8 mouse cellular contexts compared by ENCODE assay signal in genomic region chr11:120672687-120673593, GRCm38 (mm10). TPM values are rescaled to one million over a fixed set of nuclear protein-coding genes. Genes with fewer than 3 reads are reported as not detected.
DNase-seq lines count a peak whose midpoint lies in the region; ATAC-seq and TF ChIP-seq lines count a peak whose summit lies in the region.

Aspscr1 (plus strand) TSS chr11:120672973.

- H3K4me3 ChIP-seq in embryonic facial prominence, embryonic 14.5 days (ENCODE audit: low read depth, low read length): peak within 1 kb of the TSS; percentile 78
- H3K4me3 ChIP-seq in limb, embryonic 14.5 days (replicated peaks; ENCODE audit: low read length): peak within 1 kb of the TSS; percentile 73
- peak within 1 kb of the TSS; percentile 71 for H3K4me3 ChIP-seq in midbrain, postnatal 0 days (ENCODE audit: low read depth, low read length)

- peak within 1 kb of the TSS; percentile 88 for H3K27ac ChIP-seq in embryonic facial prominence, embryonic 14.5 days (replicated peaks; ENCODE audit: low read depth, low read length)
- peak within 1 kb of the TSS; percentile 79 for H3K27ac ChIP-seq in limb, embryonic 14.5 days (replicated peaks; ENCODE audit: low read depth, low read length)
- H3K27ac ChIP-seq in midbrain, postnatal 0 days (ENCODE audit: low read depth, low read length): peak within 1 kb of the TSS; percentile 82

- ATAC-seq in embryonic facial prominence, embryonic 14.5 days (ENCODE audit: low read depth): peak; percentile 98
- ATAC-seq in limb, embryonic 14.5 days (ENCODE audit: low FRiP score, low read depth): peak; percentile 99
- ATAC-seq in midbrain, postnatal 0 days (ENCODE audit: low FRiP score): peak; percentile 94

- H3K4me2 ChIP-seq in embryonic facial prominence, embryonic 14.5 days (ENCODE audit: low read depth, low read length): peak within 1 kb of the TSS; percentile 71
- H3K4me2 ChIP-seq in limb, embryonic 14.5 days (replicated peaks; ENCODE audit: low read depth, low read length, severe bottlenecking): peak within 1 kb of the TSS; percentile 91
- H3K4me2 ChIP-seq in midbrain, postnatal 0 days (ENCODE audit: low read depth, low read length, poor library complexity, severe bottlenecking): peak within 1 kb of the TSS; percentile 67

- no peak for TF ChIP-seq CTCF in midbrain, postnatal 0 days (IDR thresholded peaks at IDR 0.05)

- no peaks in the 10 kb centered on the region for H3K9me3 ChIP-seq in embryonic facial prominence, embryonic 14.5 days (ENCODE audit: control insufficient read depth, low read length)
- no peaks in the 10 kb centered on the region for H3K9me3 ChIP-seq in limb, embryonic 14.5 days (ENCODE audit: control insufficient read depth, low read length)
- no peaks in the 10 kb centered on the region for H3K9me3 ChIP-seq in midbrain, postnatal 0 days (ENCODE audit: low read length)

- H3K9ac ChIP-seq in embryonic facial prominence, embryonic 14.5 days (ENCODE audit: low read depth, low read length): peak within 1 kb of the TSS; percentile 84
- peak within 1 kb of the TSS; percentile 77 for H3K9ac ChIP-seq in limb, embryonic 14.5 days (ENCODE audit: low read depth, low read length, severe bottlenecking)
- H3K9ac ChIP-seq in midbrain, postnatal 0 days (replicated peaks; ENCODE audit: low read length, poor library complexity, severe bottlenecking): peak within 1 kb of the TSS; percentile 77

- H3K36me3 ChIP-seq in embryonic facial prominence, embryonic 14.5 days (ENCODE audit: control insufficient read depth, insufficient read depth, low read length): peaks cover 13% of the 10 kb centered on the region; the same call in 1 of the 2 replicates
- peaks cover 6% of the 10 kb centered on the region for H3K36me3 ChIP-seq in limb, embryonic 14.5 days (ENCODE audit: control insufficient read depth, insufficient read depth, low read length)
- H3K36me3 ChIP-seq in midbrain, postnatal 0 days (ENCODE audit: insufficient read depth, low read length): peaks cover 9% of the 10 kb centered on the region

- TF ChIP-seq POLR2A in limb, embryonic 14.5 days (IDR thresholded peaks at IDR 0.05; ENCODE audit: borderline replicate concordance, extremely low read depth, insufficient read depth, insufficient read length): peak; percentile 65; the same call in 1 of the 2 replicates

- DNase-seq in 3T3-L1 (ENCODE audit: low read depth, low spot score): peak; percentile 94
- peak; percentile 92 to 94 for DNase-seq in adrenal gland, postnatal 4 days (ENCODE audit: low spot score in 2 of 2)
- peak; percentile 98 for DNase-seq in embryonic facial prominence, embryonic 14.5 days (ENCODE audit: low spot score)
- DNase-seq in heart, adult 8-10 months (ENCODE audit: low spot score): peak; percentile 91
- peak; percentile 97 for DNase-seq in kidney, adult 9 months
- DNase-seq in limb, embryonic 14.5 days (ENCODE audit: low spot score): peak; percentile 97
- DNase-seq in midbrain, postnatal 0 days (ENCODE audit: low spot score): peak; percentile 96
- peak; percentile 93 to 94 for DNase-seq in spleen, postnatal 14 days (ENCODE audit: low spot score in 2 of 2)

- peaks cover 11% of the 10 kb centered on the region; the same call in 1 of the 2 replicates for H3K4me1 ChIP-seq in embryonic facial prominence, embryonic 14.5 days (ENCODE audit: control insufficient read depth, insufficient read depth, low read length)
- H3K4me1 ChIP-seq in limb, embryonic 14.5 days (ENCODE audit: control insufficient read depth, insufficient read depth, low read length): peaks cover 9% of the 10 kb centered on the region
- H3K4me1 ChIP-seq in midbrain, postnatal 0 days (ENCODE audit: insufficient read depth, low read length): peaks cover 8% of the 10 kb centered on the region

- H3K27me3 ChIP-seq in embryonic facial prominence, embryonic 14.5 days (replicated peaks; ENCODE audit: control insufficient read depth, insufficient read depth, low read length): no peaks in the 10 kb centered on the region
- no peaks in the 10 kb centered on the region for H3K27me3 ChIP-seq in limb, embryonic 14.5 days (ENCODE audit: control insufficient read depth, insufficient read depth, low read length)
- H3K27me3 ChIP-seq in midbrain, postnatal 0 days (ENCODE audit: insufficient read depth, low read length): no peaks in the 10 kb centered on the region

- 1% methylated on average over 51 of the region's 83 CpGs for WGBS in embryonic facial prominence, embryonic 14.5 days
- 2% methylated on average over 51 of the region's 83 CpGs for WGBS in limb, embryonic 14.5 days
- 1% methylated on average over 74 of the region's 83 CpGs for WGBS in midbrain, postnatal 0 days

RNA-seq across cellular contexts. Expression of gene Aspscr1, which starts in this region (rescaled TPM):
- 100 to 1,000 TPM; 108 to 110 TPM for total RNA-seq in adrenal gland, postnatal 4 days (2021)
- polyA plus RNA-seq in embryonic facial prominence, embryonic 14.5 days (2014; fragmentation: Nextera tagmentation; extraction: Ambion mirVana): 93.1 and 100.0 TPM in 2 replicates
- 10 to 100 TPM; 37.3 to 44.3 (median 41.5) TPM for total RNA-seq in heart, adult 8-10 months (2022)
- polyA plus RNA-seq in limb, embryonic 14.5 days (2012; rRNA removed): 73.9 and 88.6 TPM in 2 replicates
- polyA plus RNA-seq in limb, embryonic 14.5 days (2014; fragmentation: Nextera tagmentation; extraction: Ambion mirVana): 96.1 and 101 TPM in 2 replicates
- 106 and 113 TPM in 2 replicates for total RNA-seq in midbrain, postnatal 0 days (2014; rRNA removed)
- 143 and 153 TPM in 2 replicates for polyA plus RNA-seq in midbrain, postnatal 0 days (2015; fragmentation: Nextera tagmentation; extraction: Ambion mirVana)

Comparison
In these comparisons a context has a peak if more than half of its experiments do, and no peak if none do; other contexts are left out.
1. Peak in every context shown above with its lines: DNase-seq, ATAC-seq, H3K4me3 ChIP-seq and H3K27ac ChIP-seq.